Mouse (Mus musculus): ENCODE data around the gene Tra2b. TPM values are rescaled to one million over a fixed set of nuclear protein-coding genes. Genes with fewer than 3 reads are reported as not detected.

Tra2b gene
- polyA plus RNA-seq (2014; fragmentation: Illumina TruSeq; extraction: RNeasy Lipid Tissue Mini Kit (QIAGEN cat#74804); ENCODE audit: low read depth, low replicate concordance), result 65.2 TPM

GRCm38 (mm10) chr16:22265849-22266376 lies at the start of gene Tra2b:
Gene Tra2b (minus strand): TSS chr16:22266005.

Other genes starting within 250 kb of the Tra2b start
- gene Igf2bp2, start 102.7 kb downstream of the Tra2b start, polyA plus RNA-seq (2014; fragmentation: Illumina TruSeq; extraction: RNeasy Lipid Tissue Mini Kit (QIAGEN cat#74804); ENCODE audit: low read depth, low replicate concordance), result 5.2 TPM
- gene Etv5, start 173.7 kb upstream of the Tra2b start, polyA plus RNA-seq (2014; fragmentation: Illumina TruSeq; extraction: RNeasy Lipid Tissue Mini Kit (QIAGEN cat#74804); ENCODE audit: low read depth, low replicate concordance), result 8.1 TPM

All from heart, adult 10 weeks (tissue).